Mouse (Mus musculus) lung, adult 2 months (tissue): ENCODE measurements at regions not wholly inside any gene's neighbourhood (a gene's known extent, or its start where the extent isn't known, plus 50 kb on each side); places are given as distances from the start of the nearest gene placed in this dataset.

Experiments
- CTCF ChIP-seq: fragments of 200-500 bp; IDR thresholded peaks from 2 replicates; pipeline ENCODE4 v1.5.1; 2011; ENCODE audit warnings: mild to moderate bottlenecking, low read length, control low read depth; ENCODE audit not compliant: insufficient read depth
- POLR2A ChIP-seq: fragments of 200-500 bp; IDR thresholded peaks from 2 replicates; pipeline ENCODE4 v1.6.1; 2011; ENCODE audit warnings: low read depth, mild to moderate bottlenecking, control low read depth, low read length, borderline replicate concordance; ENCODE audit errors: extremely low read depth

DNA sequence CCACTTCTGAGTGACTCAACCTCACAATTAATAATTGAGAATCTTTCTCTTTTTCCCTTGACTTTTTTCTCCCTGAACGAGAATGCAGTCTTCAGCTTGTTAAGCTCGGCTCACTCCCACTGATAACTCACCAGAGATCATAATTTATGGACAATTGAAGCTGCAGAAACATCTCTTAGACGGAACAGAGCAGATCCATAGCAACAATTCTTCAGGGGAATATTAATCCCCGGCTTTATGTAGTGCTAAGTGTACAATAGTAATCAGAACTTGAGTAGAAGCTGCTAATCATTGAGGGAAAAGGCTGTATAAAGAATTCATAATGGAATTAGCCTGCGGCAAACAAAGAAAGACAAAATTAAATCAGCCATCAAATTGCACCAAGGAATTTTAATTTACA, 395.0 kb upstream of the Spred2 start:
- TF ChIP-seq POLR2A, result no peak
- no peak for TF ChIP-seq CTCF
